Mouse (Mus musculus): ENCODE measurements around the gene Tcf7.

DNA sequence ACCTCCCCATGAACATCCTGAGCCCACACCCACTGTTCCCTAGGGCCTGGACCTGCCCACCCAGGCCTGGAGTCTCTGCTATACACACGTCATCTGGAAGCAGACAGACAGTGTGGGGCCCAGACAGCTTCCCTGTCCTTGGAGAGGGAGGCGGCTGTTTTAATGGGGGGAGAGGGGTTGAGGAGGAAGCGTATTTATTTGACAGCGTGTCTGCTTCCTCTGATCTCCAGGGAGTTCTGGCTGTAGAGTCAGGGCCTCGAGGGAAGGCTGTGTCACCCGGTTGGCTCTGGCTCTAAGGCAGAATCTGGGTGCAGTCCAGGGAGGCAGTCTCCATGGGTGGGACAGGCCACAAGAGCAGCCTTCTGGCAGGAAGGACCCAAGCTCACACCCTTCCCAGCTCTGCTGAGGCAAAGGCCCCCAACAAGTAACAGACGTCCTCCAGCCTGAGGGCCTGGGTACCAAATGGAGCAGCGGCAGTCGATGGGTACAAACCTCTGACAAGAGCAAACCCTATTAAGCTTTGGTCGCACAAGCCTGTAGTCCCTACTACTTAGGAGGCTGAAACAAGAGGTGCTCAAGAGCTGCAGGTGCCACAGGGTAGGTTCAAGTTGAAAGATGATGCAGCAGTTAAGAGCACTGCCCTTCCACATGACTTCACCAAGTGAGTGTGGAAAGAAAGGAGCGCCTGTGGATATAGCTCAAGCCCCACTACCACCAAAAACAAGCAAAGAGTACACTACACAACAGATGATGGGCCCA is 9.5 kb downstream of the Tcf7 start:
- TF ChIP-seq CTCF (IDR thresholded peaks at IDR 0.05; ENCODE audit: borderline replicate concordance, control insufficient read depth, extremely low read depth, insufficient read depth, low read length, poor library complexity) = no peak
- TF ChIP-seq POLR2A (IDR thresholded peaks at IDR 0.05; ENCODE audit: control insufficient read depth, extremely low read depth, insufficient read depth, low read length, poor library complexity) = 0 out of 2 replicates have a peak, but pooled peaks have one; percentile 1

All from thymus, adult 2 months (tissue).